10 mouse cellular contexts compared by ENCODE assay signal in the genomic region with DNA sequence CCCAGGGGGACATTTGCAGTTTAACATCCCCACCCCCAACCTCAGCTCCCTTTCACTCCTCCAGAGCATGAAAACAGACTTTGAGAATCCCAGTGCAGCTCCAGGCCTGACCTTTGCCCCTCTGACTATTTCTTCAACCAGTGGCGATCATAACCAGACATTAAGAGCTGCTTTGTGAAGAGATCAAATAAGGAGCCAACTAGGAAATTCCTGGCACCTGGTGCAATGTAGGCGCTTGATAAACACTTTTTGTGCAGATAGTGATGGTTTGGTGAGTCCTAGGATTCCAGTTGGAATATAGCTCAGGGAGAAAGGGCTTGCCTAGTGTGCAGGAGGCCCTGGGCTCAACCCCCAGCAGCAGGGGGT. TPM values are rescaled to one million over a fixed set of nuclear protein-coding genes. Genes with fewer than 3 reads are reported as not detected.
DNase-seq lines count a peak whose midpoint lies in the region; ATAC-seq lines count a peak whose summit lies in the region.
"Had no signal": no experiment of that assay in that cellular context is flagged by ENCODE, and none has a peak within 500 bp of the region (broad histone marks: within the 10 kb centered on the region; RNA-seq: fewer than 3 reads in every experiment).

No protein-coding gene starts in this region.

- no peaks in the 10 kb centered on the region; the same call in 1 of the 2 replicates for H3K36me3 ChIP-seq in forebrain, embryonic 11.5 days (ENCODE audit: control insufficient read depth, insufficient read depth, low read length)
- no peaks in the 10 kb centered on the region for H3K36me3 ChIP-seq in forebrain, embryonic 16.5 days (ENCODE audit: control insufficient read depth, insufficient read depth)
- H3K36me3 ChIP-seq in liver, embryonic 11.5 days (ENCODE audit: control insufficient read depth, insufficient read depth, low read length) = no peaks in the 10 kb centered on the region
- no peaks in the 10 kb centered on the region for H3K36me3 ChIP-seq in liver, embryonic 12.5 days
- no peaks in the 10 kb centered on the region for H3K36me3 ChIP-seq in hindbrain, embryonic 16.5 days (ENCODE audit: control insufficient read depth, insufficient read depth, low read length)
- H3K36me3 ChIP-seq in neural tube, embryonic 12.5 days = no peaks in the 10 kb centered on the region
- H3K36me3 ChIP-seq: embryonic facial prominence, embryonic 13.5 days had no signal

- H3K27me3 ChIP-seq in forebrain, embryonic 11.5 days (ENCODE audit: control insufficient read depth, insufficient read depth, low read length) = no peaks in the 10 kb centered on the region
- H3K27me3 ChIP-seq in forebrain, embryonic 16.5 days (replicated peaks; ENCODE audit: control insufficient read depth, insufficient read depth, low read length) = no peaks in the 10 kb centered on the region
- no peaks in the 10 kb centered on the region for H3K27me3 ChIP-seq in liver, embryonic 11.5 days (replicated peaks; ENCODE audit: control insufficient read depth, insufficient read depth, low read length)
- H3K27me3 ChIP-seq in liver, embryonic 12.5 days (replicated peaks) = no peaks in the 10 kb centered on the region
- no peaks in the 10 kb centered on the region for H3K27me3 ChIP-seq in hindbrain, embryonic 16.5 days (replicated peaks; ENCODE audit: control insufficient read depth, insufficient read depth, low read length)
- no peaks in the 10 kb centered on the region for H3K27me3 ChIP-seq in neural tube, embryonic 12.5 days (replicated peaks)
- H3K27me3 ChIP-seq: embryonic facial prominence, embryonic 13.5 days had no signal

- ATAC-seq in forebrain, embryonic 11.5 days (replicated peaks; ENCODE audit: low FRiP score) = no peak
- ATAC-seq in forebrain, embryonic 16.5 days = no peak
- ATAC-seq in liver, embryonic 11.5 days (replicated peaks; ENCODE audit: low FRiP score) = no peak
- ATAC-seq in liver, embryonic 12.5 days = no peak
- no peak for ATAC-seq in hindbrain, embryonic 16.5 days
- no peak for ATAC-seq in neural tube, embryonic 12.5 days (ENCODE audit: low FRiP score, low read depth)

- peak overlapping the region; percentile 23; the same call in 1 of the 2 replicates for H3K9ac ChIP-seq in forebrain, embryonic 11.5 days (ENCODE audit: low read length)
- no peak overlapping the region for H3K9ac ChIP-seq in forebrain, embryonic 16.5 days (replicated peaks; ENCODE audit: low read depth, low read length)
- H3K9ac ChIP-seq in liver, embryonic 11.5 days (ENCODE audit: low read depth, low read length) = no peak overlapping the region
- no peak overlapping the region for H3K9ac ChIP-seq in liver, embryonic 12.5 days
- no peak overlapping the region for H3K9ac ChIP-seq in hindbrain, embryonic 16.5 days (ENCODE audit: low read depth, low read length)
- no peak overlapping the region for H3K9ac ChIP-seq in neural tube, embryonic 12.5 days
- H3K9ac ChIP-seq: embryonic facial prominence, embryonic 13.5 days had no signal

- H3K27ac ChIP-seq in forebrain, embryonic 11.5 days (ENCODE audit: low read depth, low read length) = no peak overlapping the region; the same call in 1 of the 2 replicates
- no peak overlapping the region for H3K27ac ChIP-seq in forebrain, embryonic 16.5 days (ENCODE audit: low read length)
- H3K27ac ChIP-seq in liver, embryonic 11.5 days (ENCODE audit: low read depth, low read length) = 0 out of 2 replicates have a peak overlapping the region, but pooled peaks have one; percentile 9
- H3K27ac ChIP-seq in liver, embryonic 12.5 days = no peak overlapping the region
- H3K27ac ChIP-seq in hindbrain, embryonic 16.5 days (ENCODE audit: low read depth, low read length) = 0 out of 2 replicates have a peak overlapping the region, but pooled peaks have one; percentile 34
- H3K27ac ChIP-seq in neural tube, embryonic 12.5 days = no peak overlapping the region
- H3K27ac ChIP-seq: embryonic facial prominence, embryonic 13.5 days had no signal

- 19% methylated on average over 2 of the region's 2 CpGs for WGBS in forebrain, embryonic 11.5 days
- 31% methylated on average over 2 of the region's 2 CpGs for WGBS in forebrain, embryonic 16.5 days
- WGBS in liver, embryonic 11.5 days = 59% methylated on average over 2 of the region's 2 CpGs
- 53% methylated on average over 2 of the region's 2 CpGs for WGBS in liver, embryonic 12.5 days (ENCODE audit: insufficient replicate concordance)
- WGBS in hindbrain, embryonic 16.5 days = 23% methylated on average over 2 of the region's 2 CpGs
- WGBS in neural tube, embryonic 12.5 days = 16% methylated on average over 2 of the region's 2 CpGs

- no peaks in the 10 kb centered on the region for H3K9me3 ChIP-seq in forebrain, embryonic 11.5 days (ENCODE audit: control insufficient read depth, low read length)
- no peaks in the 10 kb centered on the region for H3K9me3 ChIP-seq in forebrain, embryonic 16.5 days (ENCODE audit: control insufficient read depth, low read length)
- no peaks in the 10 kb centered on the region for H3K9me3 ChIP-seq in liver, embryonic 11.5 days (ENCODE audit: control insufficient read depth, low read length)
- H3K9me3 ChIP-seq in liver, embryonic 12.5 days (replicated peaks) = no peaks in the 10 kb centered on the region
- H3K9me3 ChIP-seq in hindbrain, embryonic 16.5 days (ENCODE audit: control insufficient read depth, low read length) = no peaks in the 10 kb centered on the region
- no peaks in the 10 kb centered on the region for H3K9me3 ChIP-seq in neural tube, embryonic 12.5 days
- H3K9me3 ChIP-seq: embryonic facial prominence, embryonic 13.5 days had no signal

- DNase-seq in forebrain, embryonic 11.5 days (ENCODE audit: low spot score) = no peak
- no peak for DNase-seq in liver, embryonic 11.5 days (ENCODE audit: low spot score)
- DNase-seq in left cerebral cortex, postnatal 4 days = no peak
- no peak for DNase-seq in layer of hippocampus, adult 8-10 months (ENCODE audit: low spot score in 2 of 2)
- DNase-seq: lung, postnatal 14 days had no signal

- peaks cover 17% of the 10 kb centered on the region for H3K4me1 ChIP-seq in forebrain, embryonic 11.5 days (replicated peaks; ENCODE audit: control insufficient read depth, insufficient read depth, low read length)
- peaks cover 14% of the 10 kb centered on the region for H3K4me1 ChIP-seq in forebrain, embryonic 16.5 days (replicated peaks; ENCODE audit: control insufficient read depth, insufficient read depth, low read length)
- peaks cover 32% of the 10 kb centered on the region for H3K4me1 ChIP-seq in liver, embryonic 11.5 days (replicated peaks; ENCODE audit: control insufficient read depth, insufficient read depth, low read length)
- peaks cover 53% of the 10 kb centered on the region for H3K4me1 ChIP-seq in liver, embryonic 12.5 days
- H3K4me1 ChIP-seq in hindbrain, embryonic 16.5 days (ENCODE audit: control insufficient read depth, insufficient read depth, low read depth, low read length) = peaks cover 14% of the 10 kb centered on the region
- peaks cover 22% of the 10 kb centered on the region for H3K4me1 ChIP-seq in neural tube, embryonic 12.5 days

- no peak overlapping the region for H3K4me2 ChIP-seq in forebrain, embryonic 11.5 days (ENCODE audit: low read depth, low read length, severe bottlenecking)
- no peak overlapping the region for H3K4me2 ChIP-seq in forebrain, embryonic 16.5 days (ENCODE audit: low read length)
- no peak overlapping the region for H3K4me2 ChIP-seq in liver, embryonic 11.5 days
- no peak overlapping the region for H3K4me2 ChIP-seq in liver, embryonic 12.5 days
- H3K4me2 ChIP-seq in hindbrain, embryonic 16.5 days (ENCODE audit: low read length) = no peak overlapping the region
- H3K4me2 ChIP-seq in neural tube, embryonic 12.5 days (replicated peaks) = peak overlapping the region; percentile 15; the same call in 1 of the 2 replicates
- H3K4me2 ChIP-seq: embryonic facial prominence, embryonic 13.5 days had no signal

- no peak overlapping the region for H3K4me3 ChIP-seq in forebrain, embryonic 11.5 days (ENCODE audit: low read depth, low read length)
- H3K4me3 ChIP-seq in forebrain, embryonic 16.5 days (replicated peaks; ENCODE audit: low read length) = no peak overlapping the region
- H3K4me3 ChIP-seq in liver, embryonic 11.5 days (ENCODE audit: low read depth, low read length) = no peak overlapping the region
- no peak overlapping the region for H3K4me3 ChIP-seq in liver, embryonic 12.5 days
- H3K4me3 ChIP-seq in hindbrain, embryonic 16.5 days (ENCODE audit: low read length) = no peak overlapping the region
- H3K4me3 ChIP-seq in neural tube, embryonic 12.5 days = no peak overlapping the region
- H3K4me3 ChIP-seq: embryonic facial prominence, embryonic 13.5 days had no signal

- intact Hi-C loops in left cerebral cortex, postnatal 4 days (cut with DNase I) = no loop called here

RNA-seq across cellular contexts. Expression of gene Parp16, which starts 3.8 kb away (rescaled TPM):
- polyA plus RNA-seq in forebrain, embryonic 11.5 days (2014; fragmentation: Nextera tagmentation; extraction: Ambion mirVana) = 5.4 and 6.6 TPM in 2 replicates
- 5.4 and 6.6 TPM in 2 replicates for polyA plus RNA-seq in forebrain, embryonic 16.5 days (2015; fragmentation: Nextera tagmentation; extraction: Ambion mirVana)
- polyA plus RNA-seq in liver, embryonic 11.5 days (2014; fragmentation: Nextera tagmentation; extraction: Ambion mirVana) = 7.3 and 7.5 TPM in 2 replicates
- polyA plus RNA-seq in liver, embryonic 12.5 days (2016; fragmentation: Nextera tagmentation; extraction: Ambion mirVana) = 7.7 and 8.6 TPM in 2 replicates
- 7.7 and 8.3 TPM in 2 replicates for polyA plus RNA-seq in hindbrain, embryonic 16.5 days (2015; fragmentation: Nextera tagmentation; extraction: Ambion mirVana)
- 5.4 and 5.7 TPM in 2 replicates for polyA plus RNA-seq in neural tube, embryonic 12.5 days (2016; fragmentation: Nextera tagmentation; extraction: Ambion mirVana)
- 1 to 10 TPM; 5.8 to 6.9 TPM for total RNA-seq in left cerebral cortex, postnatal 4 days (2021)
- total RNA-seq in layer of hippocampus, adult 8-10 months (2022) = 1 to 10 TPM; 4.4 to 6.0 (median 5.6) TPM

RNA-seq across cellular contexts. Expression of gene Igdcc3, which starts 50.4 kb away (rescaled TPM):
- 81.2 and 83.8 TPM in 2 replicates for polyA plus RNA-seq in forebrain, embryonic 11.5 days (2014; fragmentation: Nextera tagmentation; extraction: Ambion mirVana)
- polyA plus RNA-seq in forebrain, embryonic 16.5 days (2015; fragmentation: Nextera tagmentation; extraction: Ambion mirVana) = 8.3 and 8.5 TPM in 2 replicates
- polyA plus RNA-seq in liver, embryonic 11.5 days (2014; fragmentation: Nextera tagmentation; extraction: Ambion mirVana) = 4.8 and 5.5 TPM in 2 replicates
- 0.75 and 0.79 TPM in 2 replicates for polyA plus RNA-seq in liver, embryonic 12.5 days (2016; fragmentation: Nextera tagmentation; extraction: Ambion mirVana)
- polyA plus RNA-seq in hindbrain, embryonic 16.5 days (2015; fragmentation: Nextera tagmentation; extraction: Ambion mirVana) = 4.4 and 9.0 TPM in 2 replicates
- 32.6 and 36.4 TPM in 2 replicates for polyA plus RNA-seq in neural tube, embryonic 12.5 days (2016; fragmentation: Nextera tagmentation; extraction: Ambion mirVana)
- 1 to 10 TPM; 5.1 to 6.0 TPM for total RNA-seq in left cerebral cortex, postnatal 4 days (2021)
- 1 to 10 TPM; 2.3 to 3.2 (median 2.5) TPM for total RNA-seq in layer of hippocampus, adult 8-10 months (2022)

Comparison
In these comparisons a context has a peak if more than half of its experiments do, and no peak if none do; other contexts are left out.
1. H3K27ac ChIP-seq: peak in liver, embryonic 11.5 days (single experiment) and hindbrain, embryonic 16.5 days (single experiment); none in forebrain, embryonic 11.5 days (single experiment), forebrain, embryonic 16.5 days (single experiment), liver, embryonic 12.5 days (single experiment) and neural tube, embryonic 12.5 days (single experiment).